Mouse (Mus musculus): Measurements from ENCODE around the gene Sp6. TPM values are rescaled to one million over a fixed set of nuclear protein-coding genes. Genes with fewer than 3 reads are reported as not detected.

Gene Sp6
- total and polyA plus RNA-seq, 3 experiments, result 10.1 to 65.5 (median 18.4) TPM

DNA sequence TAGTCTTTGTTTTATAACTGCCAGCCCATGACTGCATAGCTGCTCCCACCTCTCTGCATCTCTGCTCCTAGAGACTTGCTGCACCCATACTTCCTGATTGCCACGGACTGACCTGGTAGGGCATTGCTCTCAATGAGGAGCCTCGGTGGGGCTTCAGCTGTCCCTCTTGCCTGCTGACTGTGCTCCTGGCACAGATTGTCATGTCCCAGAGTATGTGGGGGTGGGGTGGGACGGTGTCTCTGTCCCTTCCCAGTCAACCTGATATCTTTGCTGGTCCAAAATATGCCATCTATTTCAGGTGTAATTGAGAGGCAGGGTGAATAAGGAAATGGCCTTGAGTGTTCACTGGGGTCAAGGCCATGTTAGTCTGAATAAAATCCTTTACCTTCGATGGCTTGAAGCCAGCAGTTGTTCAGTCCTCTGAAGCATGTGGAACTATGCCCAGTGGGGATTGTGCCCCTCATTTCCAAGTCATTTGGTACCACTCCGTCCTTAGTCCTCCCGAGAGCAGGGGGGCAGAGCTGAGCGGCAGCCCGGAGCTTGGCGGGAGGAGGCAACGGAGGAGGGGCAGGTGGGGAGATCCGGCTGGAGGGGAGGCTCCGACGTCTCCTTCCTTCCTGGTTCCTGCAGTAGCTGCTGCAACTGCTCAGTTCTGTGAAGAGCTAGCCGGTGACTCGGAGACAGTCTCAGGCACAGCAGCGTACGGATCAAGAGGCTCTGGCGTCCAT, 37.2 kb downstream of the Sp6 start, which contains the start of gene Osbpl7:
Gene Osbpl7 (plus strand): TSS at position 413 of the 728 bp plus-strand sequence.
- no peak for TF ChIP-seq USF2 (conservative IDR thresholded peaks at IDR 0.05; ENCODE audit: low read depth, low read length)
- TF ChIP-seq USF1 (IDR thresholded peaks at IDR 0.05; ENCODE audit: low read depth, low read length), result no peak
- no peak for TF ChIP-seq POLR2AphosphoS2 (IDR thresholded peaks at IDR 0.05; ENCODE audit: low read depth, low read length)
- no peak for TF ChIP-seq EP300 (IDR thresholded peaks at IDR 0.05; ENCODE audit: low read length)
- TF ChIP-seq JUND (conservative IDR thresholded peaks at IDR 0.05; ENCODE audit: low read depth, low read length), result no peak
- no peak for TF ChIP-seq MAX (IDR thresholded peaks at IDR 0.05; ENCODE audit: low read length)
- 0 out of 2 replicates have a peak, but pooled peaks have one; percentile 15 for TF ChIP-seq UBTF (IDR thresholded peaks at IDR 0.05; ENCODE audit: low read depth, low read length)
- peak; percentile 11; the same call in 1 of the 2 replicates for TF ChIP-seq CHD2 (IDR thresholded peaks at IDR 0.05; ENCODE audit: low read length)
- TF ChIP-seq MEF2A (IDR thresholded peaks at IDR 0.05; ENCODE audit: borderline replicate concordance, low read depth, low read length), result peak; percentile 75; the same call in 1 of the 2 replicates
- TF ChIP-seq HCFC1 (IDR thresholded peaks at IDR 0.05; ENCODE audit: low read depth, low read length), result peak; percentile 86
- TF ChIP-seq SIN3A (IDR thresholded peaks at IDR 0.05; ENCODE audit: low read length), result peak; percentile 88
- no peak for TF ChIP-seq SMC3 (IDR thresholded peaks at IDR 0.05; ENCODE audit: low read depth, low read length)
- no peak for TF ChIP-seq ZNF384 (IDR thresholded peaks at IDR 0.05; ENCODE audit: low read depth, low read length)
- no peak for TF ChIP-seq MAFK (IDR thresholded peaks at IDR 0.05; ENCODE audit: insufficient replicate concordance, low read length)
- peak; percentile 93 for TF ChIP-seq NELFE (IDR thresholded peaks at IDR 0.05; ENCODE audit: low read depth, low read length)
- no peak for TF ChIP-seq MYC (IDR thresholded peaks at IDR 0.05; ENCODE audit: low read depth, low read length)
- peak; percentile 99 for TF ChIP-seq MAZ (IDR thresholded peaks at IDR 0.05; ENCODE audit: low read depth, low read length)
- TF ChIP-seq MXI1 (IDR thresholded peaks at IDR 0.05; ENCODE audit: low read depth, low read length), result peak; percentile 72
- peak; percentile 84 for TF ChIP-seq POLR2A (IDR thresholded peaks at IDR 0.05; ENCODE audit: low read depth, low read length)
- TF ChIP-seq KAT2A (IDR thresholded peaks at IDR 0.05; ENCODE audit: insufficient replicate concordance, low read length), result no peak; the same call in 1 of the 2 replicates
- no peak for TF ChIP-seq RAD21 (IDR thresholded peaks at IDR 0.05; ENCODE audit: low read depth, low read length)
- TF ChIP-seq TCF12 (IDR thresholded peaks at IDR 0.05; ENCODE audit: low read depth, low read length), result peak; percentile 89
- no peak for TF ChIP-seq JUN (IDR thresholded peaks at IDR 0.05; ENCODE audit: insufficient read depth, low read depth, low read length)
- TF ChIP-seq NRF1 (IDR thresholded peaks at IDR 0.05; ENCODE audit: low read depth, low read length), result peak; percentile 40; the same call in 1 of the 2 replicates
- peak in 1 of 2 experiments; percentile 73; a peak in 2 of 4 replicates for TF ChIP-seq CTCF (conservative IDR thresholded peaks at IDR 0.05 in 1 of 2, IDR thresholded peaks at IDR 0.05 in 1 of 2; ENCODE audit: low read depth in 2 of 2, low read length in 2 of 2)
- peak; percentile 81 for TF ChIP-seq TBP (conservative IDR thresholded peaks at IDR 0.05; ENCODE audit: low read depth, low read length)
- TF ChIP-seq E2F4 (IDR thresholded peaks at IDR 0.05; ENCODE audit: insufficient replicate concordance, low read depth, low read length), result peak; percentile 82; the same call in 1 of the 2 replicates
- TF ChIP-seq ETS1 (conservative IDR thresholded peaks at IDR 0.05; ENCODE audit: low read depth, low read length), result no peak; the same call in 1 of the 2 replicates
- TF ChIP-seq ZKSCAN1 (IDR thresholded peaks at IDR 0.05; ENCODE audit: borderline replicate concordance, low read depth, low read length), result no peak
- TF ChIP-seq BHLHE40 (IDR thresholded peaks at IDR 0.05; ENCODE audit: low read depth, low read length), result no peak
- TF ChIP-seq ZMIZ1 (IDR thresholded peaks at IDR 0.05; ENCODE audit: low read depth, low read length), result peak; percentile 59; the same call in 1 of the 2 replicates
- TF ChIP-seq PAX5 (IDR thresholded peaks at IDR 0.05; ENCODE audit: low read length), result no peak
- TF ChIP-seq ELF1 (IDR thresholded peaks at IDR 0.05; ENCODE audit: low read depth, low read length), result peak; percentile 93
- no peak for TF ChIP-seq RCOR1 (conservative IDR thresholded peaks at IDR 0.05; ENCODE audit: low read depth, low read length)
- TF ChIP-seq IRF4 (IDR thresholded peaks at IDR 0.05; ENCODE audit: low read depth, low read length), result peak; percentile 16; the same call in 1 of the 2 replicates
- no peak for TF ChIP-seq CHD1 (IDR thresholded peaks at IDR 0.05; ENCODE audit: low read depth, low read length)
- peak; percentile 70 for TF ChIP-seq GABPA (IDR thresholded peaks at IDR 0.05; ENCODE audit: insufficient replicate concordance, low read depth, low read length)
- no peak for TF ChIP-seq ZC3H11A (IDR thresholded peaks at IDR 0.05; ENCODE audit: low read depth, low read length)
- H3K9ac ChIP-seq (ENCODE audit: insufficient read depth, low read depth), result peak within 1 kb of the TSS; percentile 81
- dilution Hi-C loops (cut with MboI; ENCODE audit: extremely low pct_ligation_motif_present, extremely low pct_unique_long_range_greater_than_20kb, low sequenced_read_pairs), result no loop called here
- H3K27me3 ChIP-seq (replicated peaks), result no peaks in the 10 kb centered on the region
- H3K79me2 ChIP-seq (replicated peaks; ENCODE audit: control insufficient read depth, extremely low read depth, insufficient read depth, poor library complexity, severe bottlenecking), result peaks cover 15% of the 10 kb centered on the region
- H3K9me3 ChIP-seq (replicated peaks; ENCODE audit: low read length), result peaks cover 4% of the 10 kb centered on the region
- peaks cover 47 to 63% of the 10 kb centered on the region in 2 experiments for H3K36me3 ChIP-seq (replicated peaks in 1 of 2; ENCODE audit: control insufficient read depth in 1 of 2, insufficient read depth in 1 of 2, low read length in 1 of 2)
- peak within 1 kb of the TSS; percentile 92 for H3K4me2 ChIP-seq (ENCODE audit: insufficient read depth, low read depth, poor library complexity, severe bottlenecking)
- peak within 1 kb of the TSS; percentile 74 to 95 (median 92) for H3K4me3 ChIP-seq (replicated peaks in 1 of 3; ENCODE audit: low read depth in 2 of 3, low read length in 2 of 3, poor library complexity in 1 of 3)
- in situ Hi-C loops (cut with MboI; ENCODE audit: low pct_ligation_motif_present, low pct_unique_long_range_greater_than_20kb, low sequenced_read_pairs), result no loop called here
- H3K4me1 ChIP-seq (ENCODE audit: control insufficient read depth in 1 of 2, insufficient read depth in 2 of 2), result peaks cover 14 to 29% of the 10 kb centered on the region in 2 experiments
- peak; percentile 85 for DNase-seq (ENCODE audit: extremely low read depth)
- peak within 1 kb of the TSS; percentile 40 for H3K27ac ChIP-seq (ENCODE audit: insufficient read depth, low read depth)
